Mouse (Mus musculus): ENCODE data around the gene Endov. TPM values are rescaled to one million over a fixed set of nuclear protein-coding genes. Genes with fewer than 3 reads are reported as not detected.

The Endov gene
- polyA plus RNA-seq, 1 experiment, result 7.7 TPM

- no peak for TF ChIP-seq EP300 (IDR thresholded peaks at IDR 0.05; ENCODE audit: insufficient read depth, low read depth, low read length)
- TF ChIP-seq CTCF (IDR thresholded peaks at IDR 0.05; ENCODE audit: low read depth, low read length), result no peak
- no peak for TF ChIP-seq POLR2A (IDR thresholded peaks at IDR 0.05; ENCODE audit: insufficient read depth, low read length)
- no peak overlapping the region for H3K27ac ChIP-seq (ENCODE audit: insufficient read depth, low read length)
- H3K36me3 ChIP-seq (ENCODE audit: control insufficient read depth, insufficient read depth, low read length, poor library complexity, severe bottlenecking), result no peaks in the 10 kb centered on the region
- no peaks in the 10 kb centered on the region for H3K4me1 ChIP-seq (ENCODE audit: control insufficient read depth, insufficient read depth, low read length)
- H3K27me3 ChIP-seq (ENCODE audit: control insufficient read depth, insufficient read depth, low read length, poor library complexity, severe bottlenecking), result peaks cover 35% of the 10 kb centered on the region
- no peaks in the 10 kb centered on the region for H3K9me3 ChIP-seq (replicated peaks; ENCODE audit: control insufficient read depth, insufficient read depth, low read length, poor library complexity, severe bottlenecking)
- no peak overlapping the region for H3K9ac ChIP-seq (ENCODE audit: low read depth, poor library complexity, severe bottlenecking)
- no peak overlapping the region for H3K4me3 ChIP-seq (ENCODE audit: low read depth, low read length)
Measured at GRCm38 (mm10) chr11:119545741-119546495, 54.8 kb downstream of the Endov start.

- H3K4me1 ChIP-seq (ENCODE audit: control insufficient read depth, insufficient read depth, low read length), result no peaks in the 10 kb centered on the region
- no peak overlapping the region for H3K27ac ChIP-seq (ENCODE audit: insufficient read depth, low read length)
- peaks cover 35% of the 10 kb centered on the region for H3K27me3 ChIP-seq (ENCODE audit: control insufficient read depth, insufficient read depth, low read length, poor library complexity, severe bottlenecking)
- H3K9me3 ChIP-seq (replicated peaks; ENCODE audit: control insufficient read depth, insufficient read depth, low read length, poor library complexity, severe bottlenecking), result no peaks in the 10 kb centered on the region
- TF ChIP-seq EP300 (IDR thresholded peaks at IDR 0.05; ENCODE audit: insufficient read depth, low read depth, low read length) (no peak), CTCF (IDR thresholded peaks at IDR 0.05; ENCODE audit: low read depth, low read length) (no peak), POLR2A (IDR thresholded peaks at IDR 0.05; ENCODE audit: insufficient read depth, low read length) (no peak)
- H3K4me3 ChIP-seq (ENCODE audit: low read depth, low read length), result peak overlapping the region; percentile 54
- H3K36me3 ChIP-seq (ENCODE audit: control insufficient read depth, insufficient read depth, low read length, poor library complexity, severe bottlenecking), result no peaks in the 10 kb centered on the region
- peak overlapping the region; percentile 56 for H3K9ac ChIP-seq (ENCODE audit: low read depth, poor library complexity, severe bottlenecking)
Measured at GRCm38 (mm10) chr11:119546496-119547182, 55.5 kb downstream of the Endov start.

- TF ChIP-seq EP300 (IDR thresholded peaks at IDR 0.05; ENCODE audit: insufficient read depth, low read depth, low read length) (no peak), POLR2A (IDR thresholded peaks at IDR 0.05; ENCODE audit: insufficient read depth, low read length) (no peak), CTCF (IDR thresholded peaks at IDR 0.05; ENCODE audit: low read depth, low read length) (no peak)
- no peaks in the 10 kb centered on the region for H3K9me3 ChIP-seq (replicated peaks; ENCODE audit: control insufficient read depth, insufficient read depth, low read length, poor library complexity, severe bottlenecking)
- H3K4me1 ChIP-seq (ENCODE audit: control insufficient read depth, insufficient read depth, low read length), result no peaks in the 10 kb centered on the region
- no peaks in the 10 kb centered on the region for H3K36me3 ChIP-seq (ENCODE audit: control insufficient read depth, insufficient read depth, low read length, poor library complexity, severe bottlenecking)
- H3K27ac ChIP-seq (ENCODE audit: insufficient read depth, low read length), result no peak within 1 kb of the TSS
- peaks cover 35% of the 10 kb centered on the region for H3K27me3 ChIP-seq (ENCODE audit: control insufficient read depth, insufficient read depth, low read length, poor library complexity, severe bottlenecking)
- peak within 1 kb of the TSS; percentile 54 for H3K4me3 ChIP-seq (ENCODE audit: low read depth, low read length)
- H3K9ac ChIP-seq (ENCODE audit: low read depth, poor library complexity, severe bottlenecking), result peak within 1 kb of the TSS; percentile 56
Measured at GRCm38 (mm10) chr11:119547183-119547921, 56.2 kb downstream of the Endov start, which contains the start of gene Nptx1. TSS of gene Nptx1 (minus strand) at chr11:119547753.

GRCm38 (mm10) chr11:119547951-119548591 is 56.9 kb downstream of the Endov start:
- Histone ChIP-seq H3K27me3 (ENCODE audit: control insufficient read depth, insufficient read depth, low read length, poor library complexity, severe bottlenecking) (peaks cover 35% of the 10 kb centered on the region), H3K27ac (ENCODE audit: insufficient read depth, low read length) (no peak overlapping the region), H3K9me3 (replicated peaks; ENCODE audit: control insufficient read depth, insufficient read depth, low read length, poor library complexity, severe bottlenecking) (no peaks in the 10 kb centered on the region), H3K9ac (ENCODE audit: low read depth, poor library complexity, severe bottlenecking) (peak overlapping the region; percentile 56), H3K36me3 (ENCODE audit: control insufficient read depth, insufficient read depth, low read length, poor library complexity, severe bottlenecking) (no peaks in the 10 kb centered on the region), H3K4me1 (ENCODE audit: control insufficient read depth, insufficient read depth, low read length) (no peaks in the 10 kb centered on the region), H3K4me3 (ENCODE audit: low read depth, low read length) (peak overlapping the region; percentile 54)
- TF ChIP-seq CTCF (IDR thresholded peaks at IDR 0.05; ENCODE audit: low read depth, low read length) (no peak), POLR2A (IDR thresholded peaks at IDR 0.05; ENCODE audit: insufficient read depth, low read length) (no peak), EP300 (IDR thresholded peaks at IDR 0.05; ENCODE audit: insufficient read depth, low read depth, low read length) (no peak)

- Histone ChIP-seq H3K9ac (ENCODE audit: low read depth, poor library complexity, severe bottlenecking) (peak overlapping the region; percentile 43), H3K27me3 (ENCODE audit: control insufficient read depth, insufficient read depth, low read length, poor library complexity, severe bottlenecking) (peaks cover 35% of the 10 kb centered on the region), H3K36me3 (ENCODE audit: control insufficient read depth, insufficient read depth, low read length, poor library complexity, severe bottlenecking) (no peaks in the 10 kb centered on the region), H3K27ac (ENCODE audit: insufficient read depth, low read length) (no peak overlapping the region), H3K9me3 (replicated peaks; ENCODE audit: control insufficient read depth, insufficient read depth, low read length, poor library complexity, severe bottlenecking) (no peaks in the 10 kb centered on the region), H3K4me1 (ENCODE audit: control insufficient read depth, insufficient read depth, low read length) (no peaks in the 10 kb centered on the region), H3K4me3 (ENCODE audit: low read depth, low read length) (peak overlapping the region; percentile 49)
- TF ChIP-seq CTCF (IDR thresholded peaks at IDR 0.05; ENCODE audit: low read depth, low read length) (no peak), POLR2A (IDR thresholded peaks at IDR 0.05; ENCODE audit: insufficient read depth, low read length) (no peak), EP300 (IDR thresholded peaks at IDR 0.05; ENCODE audit: insufficient read depth, low read depth, low read length) (no peak)
Measured at GRCm38 (mm10) chr11:119548741-119549370, 57.7 kb downstream of the Endov start.
